Mouse (Mus musculus) B cell, adult 2 months (primary cell): Measurements from ENCODE around the gene Sipa1.

Experiments
- DNase-seq, 2 experiments: peaks; one replicate each; pipeline ENCODE4 v3.0.0; 2022

Sipa1 gene

DNA sequence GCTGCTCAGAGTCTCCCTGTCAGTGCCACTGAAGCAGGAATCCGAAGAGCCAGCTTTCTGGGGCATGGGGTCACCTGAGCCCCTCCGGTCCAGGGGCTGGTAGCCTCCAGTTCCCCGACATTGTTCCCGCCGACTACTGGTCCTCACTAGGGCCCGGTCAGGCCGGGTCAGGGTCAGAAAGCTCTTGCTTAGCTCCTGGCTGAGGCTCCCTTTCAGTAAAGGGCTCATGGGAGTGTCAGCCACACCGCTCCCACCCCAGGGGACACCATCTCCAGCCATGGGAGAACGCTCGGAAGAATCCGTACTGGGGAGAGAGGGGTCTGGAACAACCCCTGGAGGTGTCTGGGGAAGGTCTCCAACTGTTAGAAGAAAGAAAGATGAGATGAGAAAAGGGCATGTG lies 22.4 kb upstream of the Sipa1 start:
- DNase-seq, result no peak

DNA sequence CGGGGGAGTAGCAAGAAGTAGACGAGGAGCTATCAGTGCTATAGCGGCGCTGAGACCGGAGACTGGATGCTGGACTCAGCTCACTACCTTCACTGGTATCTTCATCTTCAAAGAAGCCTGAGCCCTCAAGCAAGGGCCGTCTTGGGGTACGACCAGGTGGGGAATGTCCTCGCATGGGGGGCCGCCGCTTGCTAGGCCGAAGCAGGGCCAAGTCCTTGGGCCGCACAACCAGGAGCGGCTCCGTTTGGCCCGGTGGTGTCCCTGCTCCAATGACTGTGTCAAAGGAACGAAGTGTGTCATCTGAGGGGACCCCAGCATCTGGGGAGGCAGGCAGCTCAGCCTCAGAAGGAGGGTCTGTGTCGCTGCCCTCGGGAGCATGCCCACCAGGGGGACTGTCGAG lies 21.9 kb upstream of the Sipa1 start:
- DNase-seq, result no peak

DNA sequence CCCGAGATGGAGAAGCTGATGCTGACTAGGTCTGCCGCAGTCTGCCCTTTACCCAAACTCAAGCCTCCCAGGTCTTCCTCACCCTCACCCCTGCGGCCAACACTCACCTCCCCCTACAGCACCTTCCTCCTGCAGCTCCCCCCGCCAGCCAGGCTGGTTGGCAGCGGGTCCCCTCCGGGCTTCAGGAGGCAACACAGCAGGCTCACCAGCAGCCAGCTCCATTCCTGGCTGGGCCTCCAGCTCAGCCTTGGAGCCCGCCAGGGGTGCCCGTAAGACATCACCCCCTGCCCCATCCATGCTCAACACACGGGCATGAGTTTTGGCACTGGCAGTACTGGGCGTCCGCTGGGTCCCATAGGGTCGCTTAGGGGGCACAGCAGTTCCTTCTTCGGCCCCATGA lies 21.5 kb upstream of the Sipa1 start:
- DNase-seq, result no peak

DNA sequence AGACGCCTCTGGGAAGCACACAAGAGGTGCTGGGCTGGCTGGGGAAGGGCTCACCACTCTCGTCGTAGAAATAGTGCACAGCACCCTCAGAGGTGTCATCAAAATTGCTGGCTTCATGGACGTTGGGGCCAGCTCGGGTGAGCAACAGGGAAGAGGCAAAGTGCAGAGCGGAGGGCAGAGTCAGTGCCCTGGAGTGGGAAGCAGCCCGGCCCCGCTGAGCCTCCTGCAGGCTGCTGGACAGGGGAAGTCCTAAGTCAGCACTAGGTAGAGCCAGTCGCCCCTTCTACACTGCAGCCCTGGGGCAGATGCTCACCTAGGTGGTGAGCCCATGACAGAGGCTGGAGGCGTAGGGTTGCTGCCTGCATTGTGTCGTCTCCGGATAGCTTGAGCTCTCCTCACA lies 20.7 kb upstream of the Sipa1 start:
- no peak for DNase-seq

DNA sequence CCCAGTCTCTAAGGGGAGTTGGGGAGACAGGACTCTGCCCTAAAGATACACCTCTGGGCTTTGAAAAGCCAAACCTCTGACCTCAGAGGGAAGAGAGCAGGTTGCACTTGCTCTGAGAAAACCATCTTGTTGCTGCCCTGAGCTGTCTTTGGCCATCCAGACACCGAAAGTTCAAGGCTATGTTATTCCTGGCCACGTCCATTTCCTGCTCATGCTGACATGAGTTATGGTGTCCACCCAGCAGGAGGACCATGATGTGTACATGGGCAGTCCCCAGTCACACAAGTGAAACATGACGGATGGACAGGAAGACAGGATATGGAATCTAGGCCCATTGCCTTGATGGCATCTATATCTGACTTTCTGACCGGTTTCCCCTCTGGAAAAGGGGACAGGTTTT lies 16.9 kb upstream of the Sipa1 start:
- DNase-seq, result no peak

DNA sequence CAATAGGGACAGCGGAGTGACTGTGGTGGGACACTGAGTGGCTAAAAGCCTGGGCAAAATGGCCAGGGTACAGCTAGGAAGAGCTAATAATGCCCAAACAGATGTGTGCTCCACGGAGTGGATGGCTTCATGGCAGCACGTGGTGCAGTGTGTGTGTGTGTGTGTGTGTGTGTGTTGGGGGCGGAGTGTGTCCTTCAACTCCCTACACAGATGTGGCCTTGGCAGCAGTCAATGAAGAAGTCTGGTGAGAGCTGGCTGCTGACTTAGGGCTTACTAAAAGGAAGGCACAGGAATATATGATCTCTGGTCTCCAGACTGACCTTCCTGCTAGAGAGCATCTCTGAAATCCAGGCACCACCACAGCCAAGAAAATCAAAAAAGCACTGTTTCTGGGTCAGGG lies 4.9 kb upstream of the Sipa1 start:
- DNase-seq, result no peak

DNA sequence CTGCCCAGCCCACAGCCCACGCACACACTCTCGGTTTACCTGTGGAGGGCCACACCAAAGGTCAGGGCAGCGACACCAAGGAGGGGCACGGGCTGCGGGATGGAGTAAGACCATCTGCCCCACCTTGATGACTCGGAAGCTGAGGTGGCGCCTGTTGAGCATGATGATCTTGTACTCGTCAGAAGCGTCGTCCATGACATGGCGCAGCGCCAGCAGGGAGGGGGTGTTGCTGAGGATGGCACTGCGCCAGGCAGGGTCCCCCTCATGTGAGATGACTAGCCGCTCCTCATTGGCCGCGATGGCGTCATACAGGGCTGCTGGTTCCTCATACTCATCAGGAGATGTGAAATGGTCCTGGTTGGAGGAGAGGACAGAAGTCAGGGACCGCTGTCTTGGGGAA lies 2.9 kb upstream of the Sipa1 start:
- no peak for DNase-seq

DNA sequence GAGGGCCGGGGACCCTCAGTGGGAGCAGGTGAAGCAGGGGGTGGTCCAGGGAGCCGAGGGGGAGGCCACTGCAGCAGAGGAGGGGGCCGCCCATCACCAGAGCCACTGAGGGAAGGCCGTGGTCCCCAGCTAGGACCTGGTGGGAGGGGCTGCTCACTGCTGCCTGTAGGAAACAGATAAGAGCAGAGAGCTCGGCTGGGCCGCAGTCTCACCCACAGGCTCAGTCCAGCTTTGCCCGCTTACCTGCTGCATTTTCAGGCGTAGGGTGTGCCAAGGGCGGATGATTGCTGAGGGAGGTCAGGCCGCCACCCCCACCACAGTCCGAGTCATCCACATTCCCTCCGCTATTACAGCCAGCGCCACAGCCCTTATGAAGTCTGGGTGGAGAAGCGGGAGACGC lies 2.0 kb upstream of the Sipa1 start:
- no peak for DNase-seq

DNA sequence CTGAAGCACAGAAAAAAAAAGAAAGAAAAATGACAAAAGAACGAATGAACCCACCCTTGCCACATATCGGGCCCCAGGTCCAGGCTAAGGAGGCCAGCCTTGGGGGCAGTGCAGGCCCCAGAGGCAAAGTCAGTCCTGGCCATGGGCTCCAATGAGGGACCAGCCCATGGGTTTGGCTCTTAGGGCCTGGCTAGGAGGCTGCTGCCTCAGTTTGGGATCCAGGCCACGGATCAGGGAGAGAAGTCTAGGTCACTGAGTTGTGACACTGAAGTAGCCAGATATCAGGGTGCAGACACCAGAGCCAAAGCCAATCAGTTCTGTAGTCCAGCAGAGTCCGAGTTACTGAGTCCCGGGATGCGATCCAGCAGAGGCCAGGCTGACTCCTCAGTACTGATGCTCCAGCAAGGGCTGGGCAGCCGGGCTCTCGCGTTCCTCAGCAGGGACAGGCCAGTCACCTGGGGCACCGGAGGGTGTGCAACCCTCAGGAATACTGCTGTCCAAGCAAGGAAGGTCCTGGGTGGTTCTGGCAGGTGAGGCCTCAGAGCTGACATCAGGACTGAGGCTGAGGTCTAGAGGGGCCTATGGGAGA lies 1.3 kb upstream of the Sipa1 start:
- DNase-seq, result no peak

DNA sequence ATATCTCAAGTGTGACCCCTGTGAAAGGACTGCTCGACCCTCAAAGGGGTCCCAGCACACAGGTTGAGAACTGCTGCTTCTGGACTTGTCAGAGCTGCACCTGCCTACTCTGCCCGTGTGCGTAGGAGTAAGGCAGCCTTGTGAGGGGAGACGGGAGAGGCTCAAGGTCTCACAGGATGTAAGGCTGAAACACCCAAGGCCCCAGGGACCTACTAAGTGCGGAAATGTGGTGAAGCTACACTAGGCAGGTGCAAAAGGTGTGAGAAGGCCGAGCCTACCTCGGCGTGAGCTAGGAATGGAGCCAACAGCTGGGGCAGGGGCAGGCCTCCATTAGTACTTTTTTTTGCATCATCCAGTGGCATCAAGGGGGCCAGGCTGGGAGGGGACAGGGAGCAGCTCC lies 1.2 kb downstream of the Sipa1 start:
- DNase-seq, result peak; percentile 76 to 79

DNA sequence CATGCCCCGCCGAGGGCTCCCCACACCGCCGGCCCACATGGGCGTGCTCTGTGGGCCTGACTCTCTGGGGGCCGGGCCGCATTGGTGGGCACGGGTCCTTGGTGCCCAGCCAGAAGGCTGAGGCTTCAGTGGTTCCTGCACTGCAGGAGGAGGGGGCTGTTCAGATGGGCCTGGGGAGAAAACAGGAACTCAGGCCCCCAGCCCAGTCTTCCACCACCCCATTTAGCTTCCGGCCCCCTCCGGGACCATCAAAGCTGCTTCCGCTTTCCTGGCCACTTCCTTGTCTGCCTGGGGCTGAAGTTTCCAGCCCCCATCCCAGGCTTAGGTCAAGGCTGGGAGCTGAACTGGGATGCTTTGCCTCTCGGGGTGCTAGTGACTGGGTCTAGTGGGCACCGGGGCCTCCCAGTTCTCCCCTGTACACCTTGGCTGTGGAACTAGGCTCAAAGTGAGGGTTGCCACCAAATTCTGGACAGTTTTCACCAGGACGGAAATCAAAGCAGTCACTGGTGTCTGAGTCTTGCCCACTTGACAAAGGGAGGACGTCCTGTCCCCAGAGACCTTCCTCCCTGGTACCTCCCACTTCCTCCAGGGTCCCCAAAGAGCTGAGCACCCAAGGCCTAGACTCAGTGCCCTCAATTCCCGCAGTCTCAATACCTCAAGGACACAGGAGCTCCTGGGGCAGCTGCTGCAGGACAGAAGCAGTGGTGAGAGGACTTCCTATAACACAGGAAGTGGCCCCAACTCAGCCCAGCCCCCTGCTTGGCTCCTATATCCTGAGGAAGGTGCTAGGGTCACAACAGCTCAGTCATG lies 2.4 kb downstream of the Sipa1 start:
- peak; percentile 79 to 81 for DNase-seq

DNA sequence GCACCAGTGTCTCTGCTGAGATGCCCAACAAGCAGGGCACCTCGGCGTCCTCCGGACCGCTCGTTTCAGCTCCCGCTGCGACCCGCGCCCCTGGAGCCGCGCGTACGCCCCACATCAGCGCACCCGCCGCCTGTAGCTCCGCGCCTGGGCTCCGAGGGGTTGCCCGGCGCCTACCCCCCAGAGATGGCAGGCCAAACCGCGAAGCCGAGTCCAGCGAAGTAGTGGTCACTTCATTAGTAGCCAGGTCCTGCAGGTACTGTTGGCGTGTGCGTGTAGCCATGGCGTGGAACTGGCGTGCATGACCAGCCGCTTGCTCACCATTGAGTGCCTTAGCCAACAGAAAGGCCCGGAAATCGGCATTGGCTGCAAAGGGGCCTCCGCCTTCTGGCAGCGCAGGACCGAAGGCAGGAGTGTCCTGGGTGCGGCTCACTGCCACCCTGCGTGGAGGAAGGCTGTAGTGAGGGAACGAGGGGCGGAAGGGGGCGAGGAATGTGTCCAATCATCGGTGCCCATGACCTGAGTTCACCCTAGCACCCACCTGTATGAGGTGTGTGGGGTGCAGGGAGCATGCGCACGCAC lies 8.7 kb downstream of the Sipa1 start:
- DNase-seq, result no peak

DNA sequence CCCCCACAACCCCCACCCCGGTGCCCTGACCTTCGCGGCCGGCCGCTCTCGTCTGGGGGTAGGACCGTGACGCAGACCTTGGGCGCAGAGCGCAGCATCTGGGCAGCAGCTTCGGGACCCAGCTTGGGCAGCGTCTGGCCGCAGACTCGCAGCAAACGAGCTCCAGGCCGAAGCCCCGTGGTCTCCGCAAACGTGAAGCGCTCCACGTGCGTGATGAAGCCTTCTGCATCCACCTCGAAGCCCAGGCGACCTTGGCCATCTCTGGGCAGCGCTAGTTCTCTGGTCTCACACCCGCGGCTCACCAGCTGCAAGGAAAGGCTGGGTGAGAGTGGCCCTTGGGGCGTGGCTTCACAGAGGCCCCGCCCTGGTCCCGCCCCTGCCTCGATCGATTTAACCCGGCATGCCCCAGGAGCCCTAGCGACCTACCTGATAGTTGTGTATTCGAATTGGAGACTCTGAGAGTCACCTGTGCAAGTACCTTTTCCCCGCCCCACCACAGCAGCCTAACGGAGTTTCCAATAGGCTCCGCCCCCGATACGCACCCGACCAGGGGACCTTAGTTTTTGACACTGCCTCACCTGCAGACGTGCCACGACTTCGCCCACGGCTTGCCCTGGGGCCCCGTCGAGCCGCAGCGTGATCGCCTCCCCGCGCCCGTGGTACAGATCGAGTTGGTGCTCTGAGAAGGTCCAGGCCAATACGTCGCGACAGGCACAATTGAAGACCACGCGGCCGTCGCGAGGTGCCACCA lies 9.4 kb downstream of the Sipa1 start:
- no peak for DNase-seq

DNA sequence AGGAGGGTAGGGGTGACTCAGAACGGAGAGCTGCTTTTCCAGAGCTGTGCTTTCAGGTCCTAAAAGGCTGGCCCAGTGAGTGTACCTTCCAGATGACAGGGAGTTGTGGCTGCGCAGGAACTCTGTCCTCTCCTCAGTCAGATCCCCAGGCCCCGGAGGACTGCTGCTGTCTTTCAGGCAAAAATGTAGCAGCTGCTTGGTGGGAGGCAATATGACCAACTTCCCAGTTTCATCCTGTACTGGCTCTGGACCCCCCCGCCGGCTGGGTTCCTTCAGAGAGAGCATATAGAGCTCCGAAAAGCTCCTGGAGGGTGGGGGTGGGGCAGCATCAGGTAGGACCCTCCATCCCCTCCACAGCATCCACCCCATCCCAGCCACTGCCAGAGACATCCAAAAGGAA lies 10.9 kb downstream of the Sipa1 start:
- DNase-seq, result no peak

DNA sequence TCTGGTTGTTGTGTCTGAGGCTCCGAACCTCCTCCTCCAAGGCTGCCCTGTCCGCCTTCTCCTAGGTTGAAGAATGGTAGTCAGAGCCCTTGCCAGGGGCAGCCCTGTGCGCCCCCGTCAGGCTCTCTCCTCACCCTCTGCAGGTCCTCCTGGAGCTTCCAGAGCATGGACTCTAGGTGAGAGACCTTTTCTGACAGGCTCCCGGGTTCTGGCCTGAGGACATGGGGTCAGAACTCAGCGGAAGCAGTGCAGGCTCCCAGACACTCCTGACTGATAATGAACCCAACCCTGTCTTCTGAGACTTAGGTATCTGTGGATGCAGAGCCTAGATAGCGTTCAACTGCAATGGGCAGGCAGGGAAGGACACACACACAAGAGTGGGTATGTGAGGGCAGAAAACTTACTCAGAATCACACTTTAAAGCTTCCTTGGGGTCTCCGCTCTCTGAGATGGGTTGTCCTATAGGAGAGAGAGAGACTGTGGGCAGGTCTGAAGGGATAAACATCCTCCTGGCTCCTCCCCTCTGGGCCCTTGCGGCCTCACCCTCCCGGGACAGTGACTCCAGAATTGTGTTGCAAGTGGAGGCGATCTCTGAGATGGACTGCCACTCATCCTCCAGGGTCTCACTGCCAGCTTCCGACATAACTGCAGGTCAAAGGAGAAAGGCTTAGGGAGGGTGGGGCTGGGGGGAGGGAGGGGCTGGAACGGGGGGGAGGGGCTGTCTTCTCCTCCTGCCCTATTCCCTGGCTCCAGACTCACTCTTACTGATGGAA lies 11.8 kb downstream of the Sipa1 start:
- DNase-seq, result no peak

DNA sequence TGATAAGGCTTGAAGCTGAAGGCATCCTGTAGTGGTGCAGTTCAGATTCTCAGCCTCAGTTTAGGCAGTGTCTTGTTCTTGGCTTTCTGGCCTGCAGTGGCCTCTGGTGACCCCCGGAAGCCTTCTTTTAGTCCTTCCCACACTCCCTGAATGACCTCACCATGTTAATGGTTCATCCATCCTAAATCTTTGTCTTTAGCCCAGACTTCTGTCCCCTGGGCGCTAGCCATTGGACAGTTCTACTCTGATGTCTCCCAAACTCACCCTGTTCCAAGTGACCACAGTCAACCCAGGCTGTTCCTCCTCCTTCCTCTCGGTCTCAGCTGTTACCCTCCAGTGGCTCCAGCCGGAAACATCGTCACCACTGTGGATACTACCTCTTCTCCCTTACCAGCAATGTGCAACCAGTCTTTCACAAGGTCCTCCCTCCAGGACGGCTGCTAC lies 14.2 kb downstream of the Sipa1 start:
- peak; percentile 46 to 47 for DNase-seq

DNA sequence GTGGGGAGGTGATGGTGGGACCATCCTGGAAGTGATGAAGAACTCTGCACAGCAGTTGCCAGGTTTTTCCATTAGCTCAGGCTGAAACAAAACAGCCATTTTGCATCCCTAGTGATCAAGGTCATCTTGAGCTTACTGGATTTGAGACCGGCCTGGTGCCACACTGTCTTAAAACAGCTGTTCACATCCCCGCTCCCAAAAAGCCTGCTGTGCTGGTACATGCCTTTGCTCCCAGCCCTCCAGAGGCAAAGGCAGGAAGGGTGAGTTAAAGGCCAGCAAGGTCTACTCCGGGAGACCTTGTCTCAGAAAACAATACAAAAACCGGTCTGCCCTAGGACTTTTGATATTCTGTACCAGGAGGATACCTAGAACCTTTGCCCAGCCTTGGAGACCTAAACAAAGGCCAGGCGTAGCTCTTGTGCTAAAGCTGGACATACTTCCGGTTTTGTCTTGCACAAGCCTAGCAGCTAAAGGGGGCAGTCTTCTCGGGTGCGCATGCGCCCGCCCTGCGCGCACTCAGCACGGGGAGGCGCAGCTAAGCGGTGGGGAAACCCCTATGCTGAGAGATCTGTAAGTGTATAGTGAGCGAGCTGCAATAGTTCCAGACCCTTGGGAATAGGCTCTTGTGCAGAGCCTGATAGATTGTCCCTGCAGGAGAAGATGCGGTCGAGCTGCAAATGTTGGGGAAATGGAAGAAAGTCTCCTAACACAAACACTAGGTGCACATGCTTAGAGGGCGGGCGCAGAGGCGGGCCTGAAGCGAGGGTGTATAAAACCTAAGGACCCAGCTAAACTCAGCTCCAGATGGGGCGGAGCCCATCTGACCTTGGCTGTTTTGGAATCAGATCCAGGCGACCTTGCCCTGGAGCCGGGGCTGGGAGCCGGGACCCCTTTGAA lies 14.9 kb downstream of the Sipa1 start:
- DNase-seq, result peak; percentile 83 to 84

DNA sequence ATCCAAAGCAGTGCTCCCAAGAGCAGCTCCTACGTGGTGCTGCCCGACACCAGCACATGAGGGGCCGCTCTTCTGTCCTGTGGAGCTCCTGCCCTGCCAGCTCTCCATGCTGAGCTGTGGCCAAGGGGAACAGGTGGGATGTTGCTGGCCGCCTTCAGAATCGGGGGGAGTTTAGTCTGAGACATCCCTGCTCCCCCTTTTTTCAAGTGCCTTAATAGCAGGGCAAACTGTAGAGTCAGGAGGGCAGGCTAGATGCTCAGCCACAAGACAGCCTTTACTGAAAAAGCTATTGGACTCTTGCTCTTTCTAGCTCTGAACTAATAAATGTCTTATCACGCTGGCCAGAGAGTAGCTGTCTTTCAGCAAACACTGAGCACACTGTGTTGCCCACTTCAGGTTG lies 15.7 kb downstream of the Sipa1 start:
- DNase-seq, result no peak

DNA sequence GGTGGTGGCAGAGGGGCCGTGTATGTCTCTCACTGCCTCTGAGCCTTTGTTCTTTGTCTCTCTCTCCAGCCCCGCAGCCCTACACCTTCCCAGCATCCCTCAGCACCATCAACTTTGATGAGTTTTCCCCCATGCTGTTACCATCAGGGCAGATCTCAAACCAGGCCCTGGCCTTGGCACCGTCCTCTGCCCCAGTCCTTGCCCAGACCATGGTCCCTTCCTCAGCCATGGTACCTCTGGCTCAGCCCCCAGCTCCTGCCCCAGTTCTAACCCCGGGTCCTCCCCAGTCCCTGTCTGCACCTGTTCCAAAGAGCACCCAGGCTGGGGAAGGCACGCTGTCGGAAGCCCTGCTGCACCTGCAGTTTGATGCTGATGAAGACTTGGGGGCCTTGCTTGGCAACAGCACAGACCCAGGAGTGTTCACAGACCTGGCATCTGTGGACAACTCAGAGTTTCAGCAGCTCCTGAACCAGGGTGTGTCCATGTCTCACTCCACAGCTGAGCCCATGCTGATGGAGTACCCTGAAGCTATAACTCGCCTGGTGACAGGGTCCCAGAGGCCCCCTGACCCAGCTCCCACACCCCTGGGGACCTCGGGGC lies 16.7 kb downstream of the Sipa1 start:
- DNase-seq, result no peak

DNA sequence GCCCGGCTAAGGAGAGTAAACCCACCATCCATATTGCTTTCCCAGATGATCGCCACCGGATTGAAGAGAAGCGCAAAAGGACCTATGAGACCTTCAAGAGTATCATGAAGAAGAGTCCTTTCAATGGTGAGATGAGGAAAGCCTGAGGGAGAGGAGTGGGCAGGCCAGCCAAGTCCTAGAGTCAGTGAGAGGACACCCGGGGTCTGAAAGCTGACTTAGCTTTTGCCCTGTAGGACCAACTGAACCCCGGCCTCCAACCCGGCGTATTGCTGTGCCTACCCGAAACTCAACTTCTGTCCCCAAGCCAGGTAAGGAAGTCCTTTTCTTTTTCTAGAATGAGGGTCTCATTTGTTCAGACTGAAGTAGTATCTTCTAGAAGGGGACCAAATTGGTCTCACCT lies 18.2 kb downstream of the Sipa1 start:
- DNase-seq, result no peak

DNA sequence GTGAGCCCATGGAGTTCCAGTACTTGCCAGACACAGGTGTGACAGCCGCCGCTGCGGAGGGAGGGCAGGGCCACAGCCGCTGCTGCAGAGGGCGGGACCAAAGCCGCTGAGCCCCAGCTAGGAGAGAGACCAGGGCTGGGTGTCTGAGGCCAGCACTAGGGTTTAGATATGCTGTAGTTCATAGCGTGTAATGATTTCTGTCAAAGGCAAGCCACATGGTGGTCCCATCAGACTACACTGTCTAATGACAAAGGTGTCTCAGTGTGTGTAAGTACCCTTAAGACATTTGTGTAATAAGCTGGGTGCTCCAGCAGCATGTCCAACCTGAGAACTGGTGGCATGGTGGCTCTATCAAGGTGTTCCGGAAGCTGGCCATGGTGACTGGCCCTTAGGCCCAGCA lies 21.9 kb downstream of the Sipa1 start:
- no peak for DNase-seq
